Mouse (Mus musculus) forebrain, embryonic 11.5 days (tissue): ENCODE data around the gene Megf11. TPM values are rescaled to one million over a fixed set of nuclear protein-coding genes. Genes with fewer than 3 reads are reported as not detected.
A peak's percentile ranks its signal among the peaks of the same experiment; 100 is the strongest.

Experiments
- ATAC-seq: fragments of 200-750 bp; cut with Nextera tagmentation; replicated peaks from 2 replicates; pipeline ENCODE4 v1.8.0; 2017; ENCODE audit warnings: moderate TSS enrichment; ENCODE audit not compliant: low FRiP score
- DNase-seq: peaks from one replicate; pipeline ENCODE4 v3.0.0-alpha.2; 2017; ENCODE audit warnings: low spot score
- H3K27ac ChIP-seq: fragments of 300-500 bp; sonication (generic); 2 replicates; pipeline ENCODE4 v1.5.1; 2014; ENCODE audit warnings: low read depth, low read length
- H3K27me3 ChIP-seq: fragments of 300-500 bp; sonication (generic); 2 replicates; pipeline ENCODE4 v1.6.1; 2014; ENCODE audit warnings: mild to moderate bottlenecking, low read length, mixed read lengths; ENCODE audit not compliant: control insufficient read depth, insufficient read depth
- H3K36me3 ChIP-seq: fragments of 300-500 bp; sonication (generic); 2 replicates; pipeline ENCODE4 v1.6.1; 2014; ENCODE audit warnings: mild to moderate bottlenecking, low read length, moderate library complexity, mixed read lengths; ENCODE audit not compliant: control insufficient read depth, insufficient read depth
- H3K4me1 ChIP-seq: fragments of 300-500 bp; sonication (generic); replicated peaks from 2 replicates; pipeline ENCODE4 v1.6.1; 2014; ENCODE audit warnings: low read length, mixed read lengths; ENCODE audit not compliant: control insufficient read depth, insufficient read depth
- H3K4me2 ChIP-seq: fragments of 300-500 bp; sonication (generic); 2 replicates; pipeline ENCODE4 v1.6.1; 2014; ENCODE audit warnings: low read depth, mild to moderate bottlenecking, low read length, moderate library complexity, mixed read lengths; ENCODE audit not compliant: severe bottlenecking
- H3K4me3 ChIP-seq: fragments of 300-500 bp; sonication (generic); 2 replicates; pipeline ENCODE4 v1.5.1; 2014; ENCODE audit warnings: low read depth, low read length
- H3K9ac ChIP-seq: fragments of 300-500 bp; sonication (generic); 2 replicates; pipeline ENCODE4 v1.6.1; 2014; ENCODE audit warnings: low read length
- H3K9me3 ChIP-seq: fragments of 300-500 bp; sonication (generic); 2 replicates; pipeline ENCODE4 v1.6.1; 2016; ENCODE audit warnings: low read length, mixed read lengths; ENCODE audit not compliant: control insufficient read depth
- WGBS: fragments of 180-500 bp; shearing (Covaris S2); extraction: QIAGEN DNeasy Blood & Tissue Kit; methylation state at CpG from one replicate; pipeline ENCODE4 v1.1.7; 2014; 5-methylcytosine and 5-hydroxymethylcytosine counted together
- polyA plus RNA-seq: library from polyadenylated mRNA; unstranded; fragments of >200 nt; fragmentation: Nextera tagmentation; extraction: Ambion mirVana; gene quantifications from 2 replicates; pipeline ENCODE4 v1.2.1, GENCODE M21; 2014

Gene Megf11
- 3.3 and 3.6 TPM in 2 replicates for polyA plus RNA-seq

GRCm38 (mm10) chr9:64385511-64386465 lies at the start of gene Megf11:
Gene Megf11, plus strand, starts transcription at chr9:64385626.
- peak within 1 kb of the TSS; percentile 53 for H3K4me3 ChIP-seq
- ATAC-seq (peak; percentile 72), DNase-seq (peak; percentile 87)
- H3K4me2 ChIP-seq: peak within 1 kb of the TSS; percentile 99
- no peak within 1 kb of the TSS for H3K27ac ChIP-seq
- H3K9me3 ChIP-seq: no peaks in the 10 kb centered on the region
- under 1% methylated on average over 88 of the region's 93 CpGs for WGBS
- peak within 1 kb of the TSS; percentile 57 for H3K9ac ChIP-seq
- peaks cover 50% of the 10 kb centered on the region for H3K27me3 ChIP-seq
- H3K4me1 ChIP-seq: peaks cover 7% of the 10 kb centered on the region
- H3K36me3 ChIP-seq: no peaks in the 10 kb centered on the region

- Histone ChIP-seq H3K36me3 (no peaks in the 10 kb centered on the region), H3K27me3 (no peaks in the 10 kb centered on the region), H3K9ac (no peak overlapping the region), H3K4me2 (no peak overlapping the region), H3K4me3 (no peak overlapping the region), H3K4me1 (no peaks in the 10 kb centered on the region; the same call in 1 of the 2 replicates), H3K27ac (no peak overlapping the region), H3K9me3 (no peaks in the 10 kb centered on the region)
- DNase-seq: no peak
- ATAC-seq: no peak
- 92% methylated on average over 6 of the region's 6 CpGs for WGBS
These were observed 49.6 kb upstream of the Megf11 start for GRCm38 (mm10) chr9:64335825-64336224.

- Histone ChIP-seq H3K4me1 (no peaks in the 10 kb centered on the region; the same call in 1 of the 2 replicates), H3K9me3 (no peaks in the 10 kb centered on the region), H3K4me3 (no peak overlapping the region), H3K27me3 (no peaks in the 10 kb centered on the region), H3K36me3 (no peaks in the 10 kb centered on the region), H3K4me2 (no peak overlapping the region), H3K27ac (no peak overlapping the region), H3K9ac (no peak overlapping the region)
- 27% methylated on average over 8 of the region's 8 CpGs for WGBS
- no peak for DNase-seq
- no peak for ATAC-seq
These were observed 46.1 kb upstream of the Megf11 start for GRCm38 (mm10) chr9:64339361-64339760.

- DNase-seq: peak; percentile 89
- WGBS: under 1% methylated on average over 85 of the region's 85 CpGs
- H3K4me3 ChIP-seq: peak overlapping the region; percentile 51
- no peaks in the 10 kb centered on the region for H3K27me3 ChIP-seq
- no peaks in the 10 kb centered on the region; the same call in 1 of the 2 replicates for H3K4me1 ChIP-seq
- peak overlapping the region; percentile 100 for H3K9ac ChIP-seq
- peak overlapping the region; percentile 98 for H3K27ac ChIP-seq
- no peaks in the 10 kb centered on the region for H3K9me3 ChIP-seq
- H3K4me2 ChIP-seq: peak overlapping the region; percentile 74
- ATAC-seq: peak; percentile 89
- H3K36me3 ChIP-seq: no peaks in the 10 kb centered on the region
These were observed 44.8 kb upstream of the Megf11 start for GRCm38 (mm10) chr9:64340351-64341253.

- H3K4me3 ChIP-seq: peak within 1 kb of the TSS; percentile 51
- no peaks in the 10 kb centered on the region for H3K9me3 ChIP-seq
- 21% methylated on average over 16 of the region's 16 CpGs for WGBS
- no peaks in the 10 kb centered on the region for H3K36me3 ChIP-seq
- H3K9ac ChIP-seq: peak within 1 kb of the TSS; percentile 100
- no peaks in the 10 kb centered on the region; the same call in 1 of the 2 replicates for H3K4me1 ChIP-seq
- ATAC-seq: no peak
- H3K27me3 ChIP-seq: no peaks in the 10 kb centered on the region
- DNase-seq: no peak
- peak within 1 kb of the TSS; percentile 98 for H3K27ac ChIP-seq
- H3K4me2 ChIP-seq: peak within 1 kb of the TSS; percentile 74
These were observed 44.2 kb upstream of the Megf11 start, which contains the start of gene Dis3l for GRCm38 (mm10) chr9:64341254-64341566. Gene Dis3l, minus strand, starts transcription at chr9:64341288.

GRCm38 (mm10) chr9:64341671-64342070 lies 43.8 kb upstream of the Megf11 start:
- ATAC-seq: no peak
- Histone ChIP-seq H3K27ac (no peak overlapping the region), H3K4me3 (no peak overlapping the region), H3K4me1 (no peaks in the 10 kb centered on the region; the same call in 1 of the 2 replicates), H3K9me3 (no peaks in the 10 kb centered on the region), H3K27me3 (no peaks in the 10 kb centered on the region), H3K4me2 (no peak overlapping the region), H3K36me3 (no peaks in the 10 kb centered on the region), H3K9ac (peak overlapping the region; percentile 100; the same call in 1 of the 2 replicates)
- DNase-seq: no peak
- WGBS: 90% methylated on average over 8 of the region's 8 CpGs

DNA sequence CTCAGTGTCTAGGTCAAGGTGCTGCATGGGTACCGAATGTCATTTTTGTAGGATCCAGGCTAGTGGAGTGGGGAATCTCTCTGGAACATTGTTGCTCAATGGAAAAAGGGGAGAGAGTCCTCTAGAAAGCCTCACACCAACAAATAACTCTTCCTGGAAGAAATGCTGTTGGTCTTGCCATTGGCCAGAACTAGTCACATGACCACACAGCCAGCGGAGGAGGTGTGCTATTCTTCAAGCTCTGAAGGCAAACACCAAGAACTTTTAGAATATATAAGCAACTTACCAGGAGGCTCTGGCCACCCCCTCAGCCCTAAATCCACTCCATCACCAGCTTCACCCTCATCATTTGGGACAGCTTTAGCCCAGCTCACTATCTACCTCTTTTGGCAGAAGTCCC lies 41.8 kb upstream of the Megf11 start:
- WGBS: 86% methylated on average over 2 of the region's 2 CpGs

DNA sequence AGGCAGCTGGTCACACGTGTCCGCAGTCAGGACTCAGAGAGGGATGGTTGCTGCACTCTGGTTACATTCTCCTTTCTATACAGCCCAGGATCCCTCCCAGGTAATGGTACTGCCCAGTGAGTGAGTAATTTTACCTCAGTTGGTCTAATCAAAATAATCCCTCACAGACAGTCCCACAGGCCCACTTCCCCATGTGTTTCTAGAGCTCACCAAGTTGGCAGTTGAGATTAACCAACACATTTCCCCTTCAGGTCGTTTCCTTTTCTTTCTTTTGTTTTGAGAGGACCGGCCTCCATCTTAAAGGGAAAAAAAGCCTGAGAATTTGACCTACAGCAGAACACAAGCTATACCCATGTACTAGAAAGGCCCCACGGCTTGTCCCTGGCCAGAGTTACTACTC lies 39.5 kb upstream of the Megf11 start:
- Histone ChIP-seq H3K4me3 (no peak overlapping the region), H3K4me2 (no peak overlapping the region), H3K9ac (no peak overlapping the region), H3K4me1 (no peaks in the 10 kb centered on the region), H3K9me3 (no peaks in the 10 kb centered on the region), H3K27ac (no peak overlapping the region), H3K36me3 (no peaks in the 10 kb centered on the region), H3K27me3 (no peaks in the 10 kb centered on the region)
- ATAC-seq (no peak), DNase-seq (no peak)
- 68% methylated on average over 5 of the region's 5 CpGs for WGBS

More for the DNA sequence above, 41.8 kb upstream of the Megf11 start:
- Histone ChIP-seq H3K4me3 (no peak overlapping the region), H3K4me2 (no peak overlapping the region), H3K9me3 (no peaks in the 10 kb centered on the region), H3K4me1 (no peaks in the 10 kb centered on the region; the same call in 1 of the 2 replicates), H3K27me3 (no peaks in the 10 kb centered on the region), H3K9ac (no peak overlapping the region), H3K27ac (no peak overlapping the region), H3K36me3 (no peaks in the 10 kb centered on the region)
- DNase-seq: no peak
- no peak for ATAC-seq
